Mouse (Mus musculus): ENCODE results near the gene Dbp.

- no peak for TF ChIP-seq CTCF (IDR thresholded peaks at IDR 0.05; ENCODE audit: low read depth)
- no peak for TF ChIP-seq EP300 (IDR thresholded peaks at IDR 0.05; ENCODE audit: low read depth)
Measured at GRCm38 (mm10) chr7:45677627-45678295, 27.1 kb upstream of the Dbp start.
